Mouse (Mus musculus) heart, adult 11 months (tissue): ENCODE data around the gene Slc48a1.
A peak's percentile ranks its signal among the peaks of the same experiment; 100 is the strongest.

Experiments
- DNase-seq: peaks from one replicate; pipeline ENCODE4 v3.0.0; 2022

Slc48a1 gene

DNA sequence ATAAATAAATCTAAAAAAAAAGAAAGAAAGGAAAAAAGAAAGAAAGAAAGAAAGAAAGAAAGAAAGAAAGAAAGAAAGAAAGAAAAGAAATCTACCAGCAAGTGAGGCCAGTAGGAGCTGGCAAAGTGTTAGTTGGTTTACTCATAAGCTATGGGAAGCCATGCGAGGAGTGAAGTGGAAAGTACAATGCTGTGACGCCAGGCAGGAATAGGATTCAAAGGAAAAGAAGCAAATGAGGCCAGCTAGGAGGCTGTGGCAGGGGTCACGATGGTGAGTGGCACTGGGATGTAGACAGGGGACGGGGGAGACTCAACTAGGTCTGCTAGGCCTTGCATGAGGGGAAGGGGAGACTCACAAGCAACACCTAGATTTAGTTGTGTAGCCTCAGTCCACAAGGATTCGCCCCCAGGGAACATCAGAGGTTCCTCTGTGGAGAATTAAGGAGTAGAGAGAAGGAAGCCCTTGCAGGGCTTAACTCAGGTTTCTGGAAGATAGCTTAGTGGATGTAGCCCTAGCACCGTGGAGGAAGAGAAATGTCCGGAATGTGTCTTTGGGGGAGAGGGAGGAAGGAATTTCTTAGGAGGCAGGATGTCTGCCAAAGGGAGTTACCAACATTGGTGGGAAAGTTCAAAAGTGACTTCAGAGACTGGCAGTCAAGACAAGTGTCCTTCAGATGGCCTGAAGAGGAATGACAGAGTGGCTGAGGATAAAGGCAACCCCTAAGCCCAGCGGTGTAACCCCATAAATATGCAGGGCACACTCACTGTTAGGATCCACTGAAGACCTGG, at the start of gene Slc48a1:
Gene Slc48a1 (plus strand): TSS at position 210 of the 788 bp plus-strand sequence.
- DNase-seq = no peak

DNA sequence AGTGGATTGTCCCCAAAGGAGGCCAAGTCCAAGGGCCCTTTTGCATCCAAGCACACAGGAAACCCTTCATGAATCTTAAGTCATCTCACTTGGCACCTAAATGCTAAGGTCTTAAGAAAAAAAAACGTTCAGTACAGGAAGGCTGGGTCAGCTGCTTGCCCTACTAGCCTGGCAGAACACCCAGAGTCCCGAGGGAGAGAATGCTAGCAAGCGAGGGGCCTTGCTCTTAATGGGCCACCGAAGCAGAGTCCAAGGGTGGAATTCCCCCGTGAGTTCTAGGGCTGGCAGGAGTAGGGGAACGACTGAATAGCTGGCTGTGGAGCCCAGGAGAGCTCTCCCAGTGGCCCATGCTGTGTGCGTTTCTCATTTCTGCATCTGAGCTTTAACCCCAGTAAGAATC, 49.5 kb upstream of the Slc48a1 start:
- peak; percentile 96 for DNase-seq

DNA sequence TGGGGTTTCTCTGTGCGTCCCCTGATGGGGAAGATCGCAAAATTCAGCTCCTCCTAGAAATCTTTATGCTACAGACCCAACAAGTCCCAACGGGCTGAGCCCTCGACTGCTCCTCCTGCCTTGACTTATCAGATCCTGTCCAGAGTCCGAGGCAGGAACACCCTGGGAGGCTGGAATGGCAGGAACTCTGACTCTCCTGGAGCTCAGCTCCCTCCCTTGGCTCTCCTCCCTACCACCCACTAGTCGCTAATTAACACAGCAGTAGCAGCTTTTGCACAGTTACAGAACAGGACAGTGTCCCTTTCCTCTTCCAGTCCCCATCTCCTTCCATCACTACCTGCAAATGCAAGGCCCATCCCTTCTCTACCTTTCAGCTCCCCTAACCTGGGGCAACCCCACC, 48.0 kb upstream of the Slc48a1 start:
- DNase-seq = peak; percentile 93

- DNase-seq = no peak
These were observed 47.2 kb upstream of the Slc48a1 start, which contains the start of gene Endou for GRCm38 (mm10) chr15:97731111-97731510. Gene Endou, minus strand, starts transcription at chr15:97731339.

DNA sequence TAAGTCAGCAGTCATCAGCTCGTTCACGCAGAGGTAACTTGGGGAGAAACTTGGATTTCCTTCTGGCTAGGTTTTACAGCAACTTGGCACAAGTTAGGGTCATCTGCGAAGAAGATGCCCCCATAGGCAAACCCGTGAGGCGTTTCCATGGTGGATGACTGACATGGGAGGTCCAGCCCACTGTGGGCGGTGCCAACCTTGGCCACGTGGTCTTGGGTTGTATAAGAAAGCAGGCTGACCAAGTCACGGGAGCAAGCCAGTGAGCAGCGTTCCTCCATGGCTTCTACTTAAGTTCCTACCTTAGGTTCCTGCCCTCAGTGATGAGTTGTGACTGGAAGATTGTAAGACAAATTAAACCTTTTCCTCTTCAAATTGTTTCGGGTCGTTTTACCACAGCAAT, 46.3 kb upstream of the Slc48a1 start:
- no peak for DNase-seq

DNA sequence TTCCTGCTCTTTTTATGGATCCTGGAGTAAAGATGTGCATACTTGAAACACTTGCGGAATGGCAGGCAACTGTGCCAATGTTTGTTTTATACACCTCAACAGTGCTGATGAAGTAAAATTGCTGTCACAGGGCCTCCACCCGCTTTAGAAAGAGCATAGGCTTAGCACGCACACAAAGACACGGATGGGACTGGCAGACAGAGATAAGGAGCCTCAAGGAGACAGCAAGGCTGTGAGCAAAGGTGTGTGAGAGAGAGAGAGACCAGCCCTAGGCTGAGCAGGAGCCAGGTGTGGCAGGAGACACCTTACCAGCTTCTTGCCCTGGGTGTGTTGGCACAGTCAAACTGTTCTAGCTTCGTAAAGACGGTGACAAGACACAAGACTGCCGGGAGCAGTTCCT, 39.4 kb upstream of the Slc48a1 start:
- DNase-seq = no peak

DNA sequence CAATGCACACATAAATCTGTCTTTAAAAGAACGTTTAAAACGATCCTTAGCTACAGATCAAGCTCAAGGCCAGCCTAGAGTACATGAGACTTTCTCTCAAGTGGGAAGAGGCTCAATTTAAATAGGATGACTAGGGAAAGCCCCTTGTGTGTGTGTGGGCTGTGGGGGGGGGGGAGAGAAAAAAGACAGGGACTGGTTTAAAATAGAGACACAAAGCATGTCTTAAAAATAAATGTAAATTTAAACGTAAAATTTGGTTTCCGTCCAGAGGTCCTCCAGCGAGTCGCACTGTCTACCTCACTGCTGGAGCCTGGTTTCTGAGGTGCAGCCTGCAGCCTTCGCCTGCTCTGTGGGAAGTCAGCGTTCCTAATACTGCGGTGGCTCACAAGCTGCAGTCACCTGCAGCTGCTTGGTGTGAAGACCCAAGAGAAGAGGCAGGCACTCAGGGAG, 38.0 kb upstream of the Slc48a1 start:
- DNase-seq = no peak

GRCm38 (mm10) chr15:97741662-97742061, 36.7 kb upstream of the Slc48a1 start:
- DNase-seq = no peak

- no peak for DNase-seq
These were observed 36.2 kb upstream of the Slc48a1 start for GRCm38 (mm10) chr15:97742074-97742473.

DNA sequence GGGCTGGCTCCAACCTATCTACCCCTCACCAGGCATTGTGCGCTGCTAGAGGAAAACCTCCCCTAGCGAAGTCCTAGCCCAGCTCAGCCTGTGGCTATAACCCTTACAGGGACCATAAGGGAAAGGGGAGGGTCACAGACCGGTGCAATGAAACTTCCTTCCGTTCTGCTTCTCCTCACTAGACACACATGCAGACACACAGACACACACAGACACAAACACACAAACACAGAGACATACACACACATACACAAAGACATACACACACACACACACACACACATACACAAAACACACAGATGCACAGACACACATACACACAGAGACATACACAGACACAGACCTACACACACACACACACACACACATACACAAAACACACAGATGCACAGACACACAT, 35.7 kb upstream of the Slc48a1 start:
- no peak for DNase-seq

DNA sequence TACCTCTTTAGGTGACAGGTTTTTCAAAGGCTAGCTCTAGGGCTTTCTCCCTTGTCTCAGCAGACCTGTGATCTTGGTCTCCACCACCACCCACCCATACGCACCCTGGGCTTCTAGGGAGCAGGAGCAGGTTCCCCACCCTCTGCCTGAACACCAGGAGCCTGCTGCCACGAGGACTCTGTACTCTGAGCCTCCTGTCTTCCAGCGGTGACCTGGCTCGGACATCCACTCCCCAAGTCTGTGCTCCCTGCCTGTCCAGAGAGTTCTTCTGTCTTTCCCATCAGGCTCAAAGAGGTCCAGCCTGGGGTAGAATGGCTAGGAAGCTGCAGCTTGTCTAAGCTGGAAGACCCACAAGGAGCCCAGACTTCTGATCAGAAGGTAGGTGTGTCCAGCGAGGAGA, 35.1 kb upstream of the Slc48a1 start:
- DNase-seq = no peak

DNA sequence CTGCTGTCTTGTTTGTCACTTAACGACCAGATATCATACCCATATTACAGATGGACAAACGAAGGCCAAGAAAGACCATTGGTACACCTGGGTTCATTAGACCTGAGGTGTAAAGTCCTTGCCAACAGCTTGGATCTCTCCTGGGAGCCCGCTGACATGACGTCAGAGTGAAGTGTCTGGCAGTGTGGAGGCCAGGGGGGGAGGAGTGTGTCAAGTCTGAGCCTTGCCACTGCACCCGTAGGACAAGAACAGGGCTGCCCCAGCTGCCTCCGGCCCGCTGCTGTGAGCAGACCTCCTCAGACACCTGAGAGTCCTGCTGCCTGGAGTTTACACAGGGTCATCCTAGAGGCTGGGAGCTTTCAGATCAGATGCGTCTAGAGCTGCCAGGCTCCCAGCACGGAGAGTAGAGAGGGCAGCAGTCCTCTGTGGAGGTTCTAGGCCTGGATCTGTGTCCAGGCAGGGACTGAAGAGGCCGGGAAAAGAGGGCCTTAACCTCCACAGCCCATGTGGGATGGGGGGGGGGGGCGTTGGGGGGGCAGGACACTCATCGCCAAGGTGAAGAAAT, 34.3 kb upstream of the Slc48a1 start:
- DNase-seq = peak; percentile 91

- peak; percentile 94 for DNase-seq
These were observed 33.4 kb upstream of the Slc48a1 start for GRCm38 (mm10) chr15:97744930-97745329.

DNA sequence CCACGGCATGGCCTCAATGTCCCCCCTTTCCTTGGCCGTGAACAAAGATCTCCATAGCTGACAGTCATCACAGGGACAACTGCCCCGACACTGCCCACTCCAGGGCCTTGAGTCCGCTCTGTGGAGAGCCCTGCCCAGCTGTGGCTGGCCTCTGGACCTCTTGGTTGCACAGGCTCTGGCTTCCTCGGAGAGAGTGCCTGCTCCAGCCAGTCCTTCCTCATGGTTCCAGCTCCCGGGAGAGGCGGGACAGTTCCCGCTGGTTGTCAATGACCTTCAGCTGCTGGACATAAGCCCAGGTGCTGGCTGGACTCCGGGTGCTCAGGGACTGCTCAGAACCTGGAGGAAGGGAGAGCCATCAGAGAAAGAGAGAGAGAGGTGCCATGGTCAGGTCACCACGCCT, 33.0 kb upstream of the Slc48a1 start:
- DNase-seq = peak; percentile 98

DNA sequence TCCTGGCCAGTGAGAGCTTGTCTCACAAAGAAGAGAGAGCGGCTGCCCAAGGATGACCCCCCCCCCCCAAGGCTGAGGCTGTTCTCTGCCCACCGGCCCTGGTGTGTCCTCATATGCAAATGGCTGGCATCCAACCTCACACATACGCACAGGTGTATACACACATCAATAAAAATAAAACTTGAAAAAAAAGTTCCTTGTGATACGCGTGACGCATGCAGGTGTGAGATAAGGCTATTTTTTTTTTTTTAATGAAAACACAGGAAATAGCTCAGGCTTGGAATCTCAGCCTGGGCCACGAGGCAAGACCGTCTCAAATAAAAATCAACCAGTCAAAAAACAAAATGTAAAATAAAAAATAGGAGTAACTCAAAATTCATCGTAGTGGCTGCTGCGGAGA, 32.0 kb upstream of the Slc48a1 start:
- no peak for DNase-seq

DNA sequence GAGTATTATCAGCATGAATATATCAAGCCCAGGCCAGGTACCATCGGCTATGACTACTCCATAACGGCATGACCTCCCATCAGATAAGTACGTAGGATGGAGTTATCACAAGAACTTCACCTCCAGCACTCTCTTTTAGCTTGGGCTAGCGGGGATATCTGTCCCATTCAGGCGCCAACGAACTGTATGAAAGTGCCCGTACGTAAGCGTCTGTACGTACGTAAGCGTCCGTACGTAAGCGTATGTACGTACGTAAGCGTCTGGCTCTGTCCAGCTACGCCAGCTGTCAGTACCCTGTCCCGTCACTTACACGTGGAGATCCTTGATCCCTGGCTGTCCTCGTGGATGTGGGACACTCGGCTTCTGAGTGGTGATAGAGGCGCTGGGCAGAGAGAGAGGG, 31.6 kb upstream of the Slc48a1 start:
- DNase-seq = no peak

DNA sequence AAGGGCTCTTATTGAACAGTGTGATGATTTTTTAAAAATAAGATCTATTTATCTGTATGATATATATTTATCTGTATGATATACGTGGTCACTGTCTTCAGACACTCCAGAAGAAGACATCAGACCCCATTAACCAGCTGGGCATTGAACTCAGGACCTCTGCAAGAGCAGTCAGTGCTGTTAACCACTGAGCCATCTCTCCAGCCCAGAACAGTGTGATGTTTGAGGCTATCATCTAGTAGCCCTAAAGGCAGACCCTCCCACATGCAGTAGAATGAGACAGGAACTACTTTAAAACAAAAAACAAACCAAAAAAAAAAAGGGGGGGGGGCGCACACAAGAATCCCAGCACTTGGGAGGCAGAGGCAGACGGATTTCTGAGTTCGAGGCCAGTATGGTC, 30.8 kb upstream of the Slc48a1 start:
- DNase-seq = no peak

- no peak for DNase-seq
These were observed 30.0 kb upstream of the Slc48a1 start for GRCm38 (mm10) chr15:97748309-97748708.

DNA sequence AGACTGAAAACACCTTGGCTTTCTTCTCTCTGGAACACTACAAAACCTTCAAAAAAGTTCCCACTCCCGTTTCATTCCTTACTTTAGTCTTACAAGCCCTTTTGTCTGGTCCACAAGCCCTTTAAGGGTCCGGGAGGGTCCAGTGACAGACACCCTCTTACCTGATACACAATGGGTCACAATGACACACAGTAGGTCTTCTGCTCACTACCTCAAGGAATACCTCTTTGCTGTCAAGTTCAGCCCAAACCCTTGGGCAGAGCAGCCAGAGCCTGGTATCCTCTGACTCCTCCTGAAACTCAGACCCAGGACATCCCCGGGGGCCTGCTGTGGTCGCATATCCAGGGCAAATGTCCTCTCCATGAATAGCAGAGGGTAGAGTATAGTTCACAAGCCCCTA, 29.4 kb upstream of the Slc48a1 start:
- no peak for DNase-seq

GRCm38 (mm10) chr15:97749397-97749796, 28.9 kb upstream of the Slc48a1 start:
- no peak for DNase-seq

DNA sequence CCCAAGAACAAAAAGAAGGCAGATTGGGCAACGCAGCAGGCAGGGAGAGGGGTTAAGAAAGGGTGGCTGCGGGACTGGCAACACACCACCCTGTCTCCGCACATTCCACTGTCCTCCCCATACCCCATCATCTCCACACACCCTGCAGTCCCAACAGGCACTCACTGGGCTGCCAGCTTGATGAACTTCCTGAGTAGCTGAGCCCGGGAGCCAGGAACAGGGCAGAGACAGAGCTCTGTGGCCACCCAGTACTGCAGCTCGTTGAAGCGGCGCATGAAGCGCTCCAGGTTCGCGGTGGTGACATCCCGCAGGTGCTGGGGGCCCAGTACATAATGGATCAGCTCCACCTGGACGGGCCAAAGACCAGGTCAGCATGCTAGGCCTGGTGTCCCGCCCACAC, 28.5 kb upstream of the Slc48a1 start:
- no peak for DNase-seq

GRCm38 (mm10) chr15:97750697-97751096, 27.6 kb upstream of the Slc48a1 start:
- DNase-seq = peak; percentile 98

- peak; percentile 96 for DNase-seq
These were observed 26.6 kb upstream of the Slc48a1 start for GRCm38 (mm10) chr15:97751676-97752075.

GRCm38 (mm10) chr15:97752491-97752890, 25.8 kb upstream of the Slc48a1 start:
- no peak for DNase-seq

GRCm38 (mm10) chr15:97754476-97754875, 23.8 kb upstream of the Slc48a1 start:
- DNase-seq = no peak
